Mouse (Mus musculus) limb, embryonic 11.5 days (tissue): Measurements from ENCODE around the gene Ubl4b. TPM values are rescaled to one million over a fixed set of nuclear protein-coding genes. Genes with fewer than 3 reads are reported as not detected.

Source experiments
- ATAC-seq: fragments of 200-750 bp; cut with Nextera tagmentation; 2 replicates; pipeline ENCODE4 v1.8.0; 2017; ENCODE audit warnings: low read depth; ENCODE audit not compliant: insufficient number of reproducible peaks, low FRiP score, low TSS enrichment
- DNase-seq: peaks from one replicate; pipeline ENCODE4 v3.0.0-alpha.2; 2015; ENCODE audit warnings: low spot score
- H3K27ac ChIP-seq: fragments of 300-500 bp; sonication (generic); replicated peaks from 2 replicates; pipeline ENCODE4 v1.5.1; 2014; ENCODE audit warnings: low read depth, mild to moderate bottlenecking, low read length
- H3K27me3 ChIP-seq: fragments of 300-500 bp; sonication (generic); 2 replicates; pipeline ENCODE4 v1.6.1; 2014; ENCODE audit warnings: mild to moderate bottlenecking, low read length, mixed read lengths; ENCODE audit not compliant: control insufficient read depth, insufficient read depth
- H3K36me3 ChIP-seq: fragments of 300-500 bp; sonication (generic); 2 replicates; pipeline ENCODE4 v1.6.1; 2014; ENCODE audit warnings: mild to moderate bottlenecking, low read length, moderate library complexity, mixed read lengths; ENCODE audit not compliant: control insufficient read depth, insufficient read depth
- H3K4me1 ChIP-seq: fragments of 300-500 bp; sonication (generic); 2 replicates; pipeline ENCODE4 v1.6.1; 2014; ENCODE audit warnings: low read length, mixed read lengths; ENCODE audit not compliant: control insufficient read depth, insufficient read depth
- H3K4me2 ChIP-seq: fragments of 300-500 bp; sonication (generic); 2 replicates; pipeline ENCODE4 v1.6.1; 2014; ENCODE audit warnings: low read depth, mild to moderate bottlenecking, moderate library complexity; ENCODE audit not compliant: severe bottlenecking
- H3K4me3 ChIP-seq: fragments of 300-500 bp; sonication (generic); 2 replicates; pipeline ENCODE4 v1.5.1; 2014; ENCODE audit warnings: low read depth, low read length
- H3K9ac ChIP-seq: fragments of 300-500 bp; sonication (generic); 2 replicates; pipeline ENCODE4 v1.6.1; 2014; ENCODE audit warnings: mild to moderate bottlenecking, low read length
- H3K9me3 ChIP-seq: fragments of 300-500 bp; sonication (generic); 2 replicates; pipeline ENCODE4 v1.6.1; 2016; ENCODE audit warnings: low read length; ENCODE audit not compliant: control insufficient read depth
- WGBS: fragments of 180-500 bp; shearing (Covaris S2); extraction: QIAGEN DNeasy Blood & Tissue Kit; methylation state at CpG from one replicate; pipeline ENCODE4 v1.1.7; 2014; 5-methylcytosine and 5-hydroxymethylcytosine counted together
- polyA plus RNA-seq: library from polyadenylated mRNA; unstranded; fragments of >200 nt; fragmentation: Nextera tagmentation; extraction: Ambion mirVana; gene quantifications from 2 replicates; pipeline ENCODE4 v1.2.1, GENCODE M21; 2014

Gene Ubl4b
- polyA plus RNA-seq, 1 experiment from 2014 or later = 0.17 TPM

GRCm38 (mm10) chr3:107537504-107537889, 17.4 kb downstream of the Ubl4b start:
- Histone ChIP-seq H3K36me3 (no peaks in the 10 kb centered on the region), H3K4me2 (peak overlapping the region; percentile 40), H3K4me3 (no peak overlapping the region), H3K27me3 (peaks cover 6% of the 10 kb centered on the region), H3K9me3 (no peaks in the 10 kb centered on the region), H3K27ac (no peak overlapping the region), H3K4me1 (peaks cover 3% of the 10 kb centered on the region; the same call in 1 of the 2 replicates), H3K9ac (no peak overlapping the region; the same call in 1 of the 2 replicates)
- ATAC-seq = no peak
- 32% methylated on average over 8 of the region's 8 CpGs for WGBS
- no peak for DNase-seq

GRCm38 (mm10) chr3:107536810-107537503, 17.9 kb downstream of the Ubl4b start:
- Histone ChIP-seq H3K4me3 (no peak overlapping the region), H3K9ac (peak overlapping the region; percentile 38), H3K27me3 (peaks cover 6% of the 10 kb centered on the region; the same call in 1 of the 2 replicates), H3K9me3 (no peaks in the 10 kb centered on the region), H3K36me3 (no peaks in the 10 kb centered on the region), H3K4me1 (peaks cover 3% of the 10 kb centered on the region; the same call in 1 of the 2 replicates), H3K27ac (no peak overlapping the region), H3K4me2 (peak overlapping the region; percentile 40)
- WGBS = 6% methylated on average over 17 of the region's 17 CpGs
- ATAC-seq = no peak
- no peak for DNase-seq

DNA sequence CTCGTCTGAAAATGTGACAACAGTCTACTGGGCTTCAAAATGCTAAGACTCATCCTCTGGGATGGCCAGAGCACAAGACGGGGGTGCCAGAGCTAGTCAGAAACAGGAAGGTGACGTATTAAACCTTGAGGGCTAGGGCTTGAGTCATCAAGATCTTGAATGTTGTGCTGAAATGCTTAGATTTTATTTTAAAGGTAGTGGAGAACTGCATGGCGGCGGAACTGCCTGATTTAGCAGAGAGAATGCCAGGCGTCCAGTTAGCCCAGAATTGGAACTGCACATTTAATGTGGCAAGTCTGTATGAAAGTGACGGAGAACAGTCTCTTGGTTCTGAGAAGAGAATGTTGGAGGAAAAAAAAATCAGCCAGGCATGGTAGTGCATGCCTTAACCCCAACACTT, 19.9 kb downstream of the Ubl4b start:
- 87% methylated on average over 7 of the region's 7 CpGs for WGBS
- H3K27me3 ChIP-seq = peaks cover 6% of the 10 kb centered on the region; the same call in 1 of the 2 replicates
- no peaks in the 10 kb centered on the region for H3K36me3 ChIP-seq
- H3K4me1 ChIP-seq = peaks cover 3% of the 10 kb centered on the region; the same call in 1 of the 2 replicates
- no peaks in the 10 kb centered on the region for H3K9me3 ChIP-seq
- DNase-seq = no peak
- H3K9ac ChIP-seq = no peak overlapping the region
- H3K4me3 ChIP-seq = no peak overlapping the region
- H3K27ac ChIP-seq = no peak overlapping the region
- H3K4me2 ChIP-seq = no peak overlapping the region
- no peak for ATAC-seq

DNA sequence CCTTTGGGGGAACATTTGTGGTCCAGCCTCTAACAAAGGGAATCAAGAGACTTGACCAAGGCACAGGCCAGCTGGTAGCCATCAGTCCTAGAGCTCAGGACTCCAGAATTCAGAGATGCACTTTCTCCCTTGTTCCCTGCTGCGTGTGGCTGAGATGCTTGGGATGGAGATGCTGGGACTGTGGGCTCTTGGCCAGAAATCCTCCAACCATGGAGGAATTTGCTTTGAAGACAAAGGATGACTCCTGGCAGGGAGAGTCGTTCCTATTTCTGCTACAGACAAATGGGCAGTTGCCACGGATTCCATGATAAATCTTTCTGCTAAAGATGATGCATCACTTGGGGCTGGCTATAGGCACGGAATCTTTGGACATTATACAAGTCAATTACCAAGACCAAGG, 21.3 kb downstream of the Ubl4b start:
- WGBS = 77% methylated on average over 4 of the region's 4 CpGs
- Histone ChIP-seq H3K4me2 (no peak overlapping the region), H3K36me3 (no peaks in the 10 kb centered on the region), H3K27ac (no peak overlapping the region), H3K9me3 (no peaks in the 10 kb centered on the region), H3K27me3 (peaks cover 6% of the 10 kb centered on the region; the same call in 1 of the 2 replicates), H3K9ac (no peak overlapping the region), H3K4me1 (peaks cover 6% of the 10 kb centered on the region; the same call in 1 of the 2 replicates), H3K4me3 (no peak overlapping the region)
- DNase-seq = no peak
- ATAC-seq = no peak

- Histone ChIP-seq H3K9ac (no peak overlapping the region), H3K36me3 (no peaks in the 10 kb centered on the region), H3K9me3 (no peaks in the 10 kb centered on the region), H3K4me1 (0 out of 2 replicates have a peak, but pooled peaks cover 2% of the 10 kb centered on the region), H3K27ac (no peak overlapping the region), H3K4me3 (no peak overlapping the region), H3K4me2 (no peak overlapping the region), H3K27me3 (no peaks in the 10 kb centered on the region)
- ATAC-seq (no peak), DNase-seq (no peak)
- WGBS = 88% methylated on average over 5 of the region's 5 CpGs
Measured at GRCm38 (mm10) chr3:107530581-107530980, 24.3 kb downstream of the Ubl4b start.

- no peaks in the 10 kb centered on the region for H3K27me3 ChIP-seq
- H3K4me3 ChIP-seq = no peak overlapping the region
- ATAC-seq (no peak), DNase-seq (no peak)
- WGBS = 75% methylated on average over 5 of the region's 5 CpGs
- H3K4me1 ChIP-seq = 0 out of 2 replicates have a peak, but pooled peaks cover 2% of the 10 kb centered on the region
- no peaks in the 10 kb centered on the region for H3K36me3 ChIP-seq
- no peak overlapping the region for H3K4me2 ChIP-seq
- H3K9ac ChIP-seq = no peak overlapping the region
- H3K9me3 ChIP-seq = no peaks in the 10 kb centered on the region
- no peak overlapping the region for H3K27ac ChIP-seq
Measured at GRCm38 (mm10) chr3:107529182-107529581, 25.7 kb downstream of the Ubl4b start.

DNA sequence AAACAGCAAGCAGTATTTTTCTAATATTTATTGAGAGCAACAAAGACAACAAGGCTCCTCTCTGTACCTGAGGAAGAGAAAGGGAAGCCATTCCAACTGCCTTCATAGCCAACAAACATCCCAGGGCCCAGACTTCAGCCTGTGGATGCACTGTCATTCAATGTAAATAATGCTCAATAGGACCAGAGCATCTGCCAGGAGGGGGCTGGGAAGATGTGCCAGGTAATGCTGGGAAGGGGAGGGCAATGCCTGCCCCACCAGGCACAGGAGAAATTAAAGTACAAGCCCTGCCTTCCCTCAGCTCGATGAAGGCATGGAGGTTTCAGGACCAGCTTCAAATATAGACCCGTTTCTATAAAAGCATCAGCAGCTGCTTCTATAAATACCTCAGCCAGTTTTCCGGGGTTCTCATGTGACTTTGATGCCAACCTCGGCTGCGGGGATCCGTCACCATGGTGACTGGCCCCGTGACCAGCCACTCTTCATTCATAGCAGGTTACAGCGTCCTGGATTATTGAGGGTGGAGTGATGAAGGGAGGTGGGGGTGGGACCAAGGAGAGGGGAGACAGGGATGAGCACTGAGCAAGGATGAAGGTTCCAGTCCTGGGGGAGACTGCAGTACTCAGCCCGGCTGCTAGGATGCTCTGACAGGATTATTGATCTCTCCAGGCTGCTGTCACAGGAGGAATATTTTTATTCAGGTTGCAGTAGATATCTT, 26.3 kb downstream of the Ubl4b start:
- no peaks in the 10 kb centered on the region for H3K9me3 ChIP-seq
- DNase-seq = no peak
- no peak for ATAC-seq

GRCm38 (mm10) chr3:107524547-107524946, 30.3 kb downstream of the Ubl4b start:
- H3K4me3 ChIP-seq = no peak overlapping the region
- H3K27me3 ChIP-seq = no peaks in the 10 kb centered on the region
- H3K4me1 ChIP-seq = 0 out of 2 replicates have a peak, but pooled peaks cover 2% of the 10 kb centered on the region
- H3K27ac ChIP-seq = no peak overlapping the region
- H3K36me3 ChIP-seq = no peaks in the 10 kb centered on the region
- 85% methylated on average over 6 of the region's 6 CpGs for WGBS
- DNase-seq = no peak
- ATAC-seq = no peak
- no peak overlapping the region for H3K9ac ChIP-seq
- H3K9me3 ChIP-seq = no peaks in the 10 kb centered on the region
- H3K4me2 ChIP-seq = no peak overlapping the region

More for the DNA sequence above, 26.3 kb downstream of the Ubl4b start:
- no peak overlapping the region for H3K9ac ChIP-seq
- H3K36me3 ChIP-seq = no peaks in the 10 kb centered on the region
- no peaks in the 10 kb centered on the region for H3K27me3 ChIP-seq
- H3K27ac ChIP-seq = no peak overlapping the region
- H3K4me1 ChIP-seq = 0 out of 2 replicates have a peak, but pooled peaks cover 2% of the 10 kb centered on the region
- WGBS = 44% methylated on average over 9 of the region's 9 CpGs
- H3K4me2 ChIP-seq = no peak overlapping the region
- H3K4me3 ChIP-seq = no peak overlapping the region
